Mouse (Mus musculus): ENCODE results near the gene Fgf10.

Gene Fgf10

GRCm38 (mm10) chr13:118716726-118717125, 47.1 kb downstream of the Fgf10 start:
- DNase-seq (ENCODE audit: low spot score in 2 of 2), result no peak

- DNase-seq (ENCODE audit: low spot score in 2 of 2), result no peak
These were observed 48.8 kb downstream of the Fgf10 start for GRCm38 (mm10) chr13:118718396-118718795.

- no peak for DNase-seq (ENCODE audit: low spot score in 2 of 2)
These were observed 52.1 kb downstream of the Fgf10 start for GRCm38 (mm10) chr13:118721668-118722067.

GRCm38 (mm10) chr13:118731850-118732552, 62.4 kb downstream of the Fgf10 start:
- no peak for DNase-seq (ENCODE audit: low spot score in 2 of 2)

- DNase-seq (ENCODE audit: low spot score in 2 of 2), result no peak
These were observed 70.3 kb downstream of the Fgf10 start for GRCm38 (mm10) chr13:118739854-118740411.

GRCm38 (mm10) chr13:118742788-118743187, 73.2 kb downstream of the Fgf10 start:
- no peak for DNase-seq (ENCODE audit: low spot score in 2 of 2)

GRCm38 (mm10) chr13:118744806-118745205, 75.2 kb downstream of the Fgf10 start:
- DNase-seq (ENCODE audit: low spot score in 2 of 2), result no peak

- no peak for DNase-seq (ENCODE audit: low spot score in 2 of 2)
These were observed 76.8 kb downstream of the Fgf10 start for GRCm38 (mm10) chr13:118746427-118746826.

GRCm38 (mm10) chr13:118754024-118754423, 84.4 kb downstream of the Fgf10 start:
- no peak for DNase-seq (ENCODE audit: low spot score in 2 of 2)

GRCm38 (mm10) chr13:118759021-118759420, 89.4 kb downstream of the Fgf10 start:
- no peak for DNase-seq (ENCODE audit: low spot score in 2 of 2)

- no peak for DNase-seq (ENCODE audit: low spot score in 2 of 2)
These were observed 93.4 kb downstream of the Fgf10 start for GRCm38 (mm10) chr13:118762982-118763381.

GRCm38 (mm10) chr13:118772188-118772587, 102.6 kb downstream of the Fgf10 start:
- DNase-seq (ENCODE audit: low spot score in 2 of 2), result no peak

- DNase-seq (ENCODE audit: low spot score in 2 of 2), result no peak
These were observed 105.6 kb downstream of the Fgf10 start for GRCm38 (mm10) chr13:118775148-118775547.

GRCm38 (mm10) chr13:118779161-118779560, 109.6 kb downstream of the Fgf10 start:
- DNase-seq (ENCODE audit: low spot score in 2 of 2), result no peak

- DNase-seq (ENCODE audit: low spot score in 2 of 2), result no peak
These were observed 122.2 kb downstream of the Fgf10 start for GRCm38 (mm10) chr13:118791753-118792152.

- DNase-seq (ENCODE audit: low spot score in 2 of 2), result no peak
These were observed 122.6 kb downstream of the Fgf10 start for GRCm38 (mm10) chr13:118792198-118792597.

- DNase-seq (ENCODE audit: low spot score in 2 of 2), result peak; percentile 1 to 28
These were observed 130.6 kb downstream of the Fgf10 start for GRCm38 (mm10) chr13:118800176-118800575.

- no peak for DNase-seq (ENCODE audit: low spot score in 2 of 2)
These were observed 137.1 kb downstream of the Fgf10 start for GRCm38 (mm10) chr13:118806662-118807061.

- DNase-seq (ENCODE audit: low spot score in 2 of 2), result no peak
These were observed 150.2 kb downstream of the Fgf10 start for GRCm38 (mm10) chr13:118819785-118820184.

- DNase-seq (ENCODE audit: low spot score in 2 of 2), result no peak
These were observed 153.5 kb downstream of the Fgf10 start for GRCm38 (mm10) chr13:118823113-118823512.

GRCm38 (mm10) chr13:118825102-118825501, 155.5 kb downstream of the Fgf10 start:
- DNase-seq (ENCODE audit: low spot score in 2 of 2), result no peak

- DNase-seq (ENCODE audit: low spot score in 2 of 2), result no peak
These were observed 159.2 kb downstream of the Fgf10 start for GRCm38 (mm10) chr13:118828604-118829381.

GRCm38 (mm10) chr13:118834021-118834420, 164.4 kb downstream of the Fgf10 start:
- DNase-seq (ENCODE audit: low spot score in 2 of 2), result no peak

Measured in heart, adult 9 months (tissue).